Mouse (Mus musculus) liver, embryonic 14.5 days (tissue): ENCODE results near the gene Rcsd1. TPM values are rescaled to one million over a fixed set of nuclear protein-coding genes. Genes with fewer than 3 reads are reported as not detected.

Experiments
- ATAC-seq: fragments of 200-750 bp; cut with Nextera tagmentation; 2 replicates; pipeline ENCODE4 v1.8.0; 2017; ENCODE audit warnings: moderate number of reproducible peaks, mild to moderate bottlenecking, moderate library complexity; ENCODE audit not compliant: insufficient read depth
- DNase-seq, 3 experiments: peaks; one replicate each; pipeline ENCODE4 v3.0.0-alpha.2; 2012 to 2013; ENCODE audit warnings: low read depth in 3 of 3, low spot score in 3 of 3
- H3K27ac ChIP-seq: fragments of 300-500 bp; sonication (generic); 2 replicates; pipeline ENCODE4 v1.5.1; 2014; ENCODE audit warnings: moderate library complexity, mild to moderate bottlenecking, control low read depth, inconsistent platforms
- H3K27me3 ChIP-seq: fragments of 300-500 bp; sonication (generic); 2 replicates; pipeline ENCODE4 v1.6.1; 2014; ENCODE audit warnings: mild to moderate bottlenecking, low read length, moderate library complexity; ENCODE audit not compliant: control insufficient read depth, insufficient read depth
- H3K36me3 ChIP-seq: fragments of 300-500 bp; sonication (generic); replicated peaks from 2 replicates; pipeline ENCODE4 v1.6.1; 2014; ENCODE audit warnings: low read depth; ENCODE audit not compliant: control insufficient read depth, insufficient read depth
- H3K4me1 ChIP-seq, 2 experiments: fragments of 200-500 bp in 1 of 2; fragments of 300-500 bp in 1 of 2; sonication (generic) in 1 of 2; replicated peaks; 2 replicates each; pipeline ENCODE4 v1.6.1; 2012 to 2014; ENCODE audit warnings: antibody characterized with exemption in 1 of 2, inconsistent platforms in 1 of 2, low read length in 1 of 2; ENCODE audit not compliant: control insufficient read depth in 2 of 2, insufficient read depth in 2 of 2
- H3K4me2 ChIP-seq: fragments of 300-500 bp; sonication (generic); 2 replicates; pipeline ENCODE4 v1.6.1; 2014; ENCODE audit warnings: low read depth, mild to moderate bottlenecking, control low read depth, moderate library complexity
- H3K4me3 ChIP-seq, 2 experiments: fragments of 200-500 bp in 1 of 2; fragments of 300-500 bp in 1 of 2; sonication (generic) in 1 of 2; 2 replicates each; pipeline ENCODE4 v1.5.1; 2012 to 2014; ENCODE audit warnings: low read depth in 2 of 2, low read length in 2 of 2, mild to moderate bottlenecking in 2 of 2, control low read depth in 1 of 2, inconsistent platforms in 1 of 2, moderate library complexity in 1 of 2; ENCODE audit not compliant: insufficient read depth in 1 of 2
- H3K9ac ChIP-seq: fragments of 300-500 bp; sonication (generic); replicated peaks from 2 replicates; pipeline ENCODE4 v1.6.1; 2014; ENCODE audit warnings: mild to moderate bottlenecking, control low read depth, moderate library complexity
- H3K9me3 ChIP-seq: fragments of 300-500 bp; sonication (generic); 2 replicates; pipeline ENCODE4 v1.6.1; 2016; ENCODE audit warnings: low read length, mixed read lengths; ENCODE audit not compliant: control insufficient read depth
- CTCF ChIP-seq: IDR thresholded peaks from 2 replicates; pipeline ENCODE4 v1.5.1; 2016; ENCODE audit warnings: antibody characterized with exemption, low read depth, control low read depth
- EP300 ChIP-seq: IDR thresholded peaks from 2 replicates; pipeline ENCODE4 v1.6.1; 2016; ENCODE audit warnings: antibody characterized with exemption, low read depth
- WGBS: fragments of 180-500 bp; shearing (Covaris S2); extraction: QIAGEN DNeasy Blood & Tissue Kit; methylation state at CpG from one replicate; pipeline ENCODE4 v1.1.7; 2014; ENCODE audit not compliant: insufficient replicate concordance; 5-methylcytosine and 5-hydroxymethylcytosine counted together
- polyA plus RNA-seq, 2 experiments: library from polyadenylated mRNA; depleted of rRNA in 1 of 2; stranded (reverse) in 1 of 2; unstranded in 1 of 2; fragments of >200 nt; fragmentation: Nextera tagmentation in 1 of 2; extraction: Ambion mirVana in 1 of 2; gene quantifications; 2 replicates each; pipeline versions ENCODE4 v1.2.1 to v1.2.3; 2012 to 2014

The Rcsd1 gene
- polyA plus RNA-seq, 2 experiments, result 2.4 to 4.8 TPM

- Histone ChIP-seq H3K9ac (no peak overlapping the region), H3K27me3 (no peaks in the 10 kb centered on the region), H3K4me3 (no peak overlapping the region), H3K4me1 (peaks cover 0 to 11% of the 10 kb centered on the region in 2 experiments; a peak in 2 of 4 replicates), H3K27ac (no peak overlapping the region), H3K9me3 (no peaks in the 10 kb centered on the region), H3K4me2 (no peak overlapping the region), H3K36me3 (no peaks in the 10 kb centered on the region)
- WGBS, result 63% methylated on average over 2 of the region's 2 CpGs
- TF ChIP-seq EP300, result no peak
- no peak for TF ChIP-seq CTCF
- no peak for DNase-seq
- no peak for ATAC-seq
These were observed 57.0 kb downstream of the Rcsd1 start for GRCm38 (mm10) chr1:165652507-165652906.

GRCm38 (mm10) chr1:165651158-165651557 lies 58.4 kb downstream of the Rcsd1 start:
- no peaks in the 10 kb centered on the region for H3K27me3 ChIP-seq
- peak; percentile 19; the same call in 1 of the 2 replicates for ATAC-seq
- no peak overlapping the region for H3K27ac ChIP-seq
- H3K36me3 ChIP-seq, result no peaks in the 10 kb centered on the region
- no peak for DNase-seq
- 9% methylated on average over 5 of the region's 5 CpGs for WGBS
- TF ChIP-seq CTCF (no peak), EP300 (no peak)
- H3K9me3 ChIP-seq, result no peaks in the 10 kb centered on the region
- no peak overlapping the region for H3K4me3 ChIP-seq
- H3K4me2 ChIP-seq, result no peak overlapping the region
- no peak overlapping the region for H3K9ac ChIP-seq
- H3K4me1 ChIP-seq, result peaks cover 0 to 11% of the 10 kb centered on the region in 2 experiments; a peak in 2 of 4 replicates

- WGBS, result 56% methylated on average over 4 of the region's 4 CpGs
- no peak for DNase-seq
- Histone ChIP-seq H3K9ac (no peak overlapping the region), H3K4me3 (no peak overlapping the region), H3K4me2 (no peak overlapping the region), H3K27me3 (no peaks in the 10 kb centered on the region), H3K36me3 (no peaks in the 10 kb centered on the region), H3K4me1 (peaks cover 4 to 7% of the 10 kb centered on the region in 2 experiments; a peak in 2 of 4 replicates), H3K27ac (no peak overlapping the region), H3K9me3 (no peaks in the 10 kb centered on the region)
- no peak for ATAC-seq
- TF ChIP-seq CTCF (no peak), EP300 (no peak)
These were observed 64.5 kb downstream of the Rcsd1 start for GRCm38 (mm10) chr1:165645102-165645501.

GRCm38 (mm10) chr1:165643735-165644134 lies 65.8 kb downstream of the Rcsd1 start:
- Histone ChIP-seq H3K36me3 (no peaks in the 10 kb centered on the region), H3K27ac (no peak overlapping the region), H3K4me3 (no peak overlapping the region), H3K4me1 (peaks cover 7 to 11% of the 10 kb centered on the region in 2 experiments; a peak in 3 of 4 replicates), H3K4me2 (no peak overlapping the region; the same call in 1 of the 2 replicates), H3K27me3 (no peaks in the 10 kb centered on the region), H3K9ac (no peak overlapping the region), H3K9me3 (no peaks in the 10 kb centered on the region)
- DNase-seq (no peak), ATAC-seq (no peak)
- TF ChIP-seq CTCF (no peak), EP300 (no peak)
- WGBS, result 49% methylated on average over 5 of the region's 5 CpGs

GRCm38 (mm10) chr1:165642780-165643311 lies 66.7 kb downstream of the Rcsd1 start:
- Histone ChIP-seq H3K9me3 (no peaks in the 10 kb centered on the region), H3K27me3 (no peaks in the 10 kb centered on the region), H3K9ac (peak overlapping the region; percentile 78), H3K27ac (no peak overlapping the region), H3K4me1 (peaks cover 7 to 11% of the 10 kb centered on the region in 2 experiments; a peak in 3 of 4 replicates), H3K4me2 (peak overlapping the region; percentile 87), H3K4me3 (peak overlapping the region; percentile 77 to 89), H3K36me3 (no peaks in the 10 kb centered on the region)
- TF ChIP-seq CTCF (no peak), EP300 (no peak)
- peak; percentile 26 for ATAC-seq
- DNase-seq, result no peak
- WGBS, result 2% methylated on average over 16 of the region's 16 CpGs
